Mouse (Mus musculus): ENCODE measurements around the gene 3110009E18Rik.

The 3110009E18Rik gene

GRCm38 (mm10) chr1:120120969-120121811 is at the start of gene 3110009E18Rik, which contains the start of gene Dbi:
TSS of gene 3110009E18Rik (plus strand) at chr1:120121187.
TSS of gene Dbi (minus strand) at chr1:120121078.
- DNase-seq: peak; percentile 98

- DNase-seq: no peak
These were observed 48.1 kb upstream of the 3110009E18Rik start for GRCm38 (mm10) chr1:120072900-120073299.

- no peak for DNase-seq
These were observed 47.3 kb upstream of the 3110009E18Rik start, which contains the start of gene Tmem37 for GRCm38 (mm10) chr1:120073519-120074306. TSS of gene Tmem37 (minus strand) at chr1:120074074.

- DNase-seq: no peak
These were observed 46.7 kb upstream of the 3110009E18Rik start for GRCm38 (mm10) chr1:120074307-120074702.

DNA sequence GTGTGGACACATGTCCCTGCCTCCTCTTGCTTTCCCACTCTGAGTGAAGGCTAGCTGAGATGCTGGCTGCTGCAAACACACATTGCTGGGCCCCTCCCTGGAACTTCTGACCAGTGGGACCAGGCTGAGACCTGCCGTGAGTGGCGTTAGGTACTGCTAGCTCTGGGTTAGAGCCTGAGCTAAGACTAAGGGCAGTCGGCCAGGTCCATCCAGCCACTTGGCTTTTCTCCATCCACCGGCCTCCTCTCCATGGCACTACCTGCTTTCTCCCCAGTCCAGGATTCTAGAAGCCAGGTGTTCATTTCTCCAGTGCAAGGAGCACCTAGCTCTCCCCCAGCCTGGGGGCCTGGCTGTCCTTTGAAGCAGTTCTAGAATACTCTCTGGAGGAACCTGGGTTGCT is 46.1 kb upstream of the 3110009E18Rik start:
- DNase-seq: no peak

GRCm38 (mm10) chr1:120075507-120075906 is 45.5 kb upstream of the 3110009E18Rik start:
- DNase-seq: no peak

GRCm38 (mm10) chr1:120077746-120078410 is 43.1 kb upstream of the 3110009E18Rik start:
- DNase-seq: no peak

- DNase-seq: no peak
These were observed 40.4 kb upstream of the 3110009E18Rik start for GRCm38 (mm10) chr1:120080632-120081031.

DNA sequence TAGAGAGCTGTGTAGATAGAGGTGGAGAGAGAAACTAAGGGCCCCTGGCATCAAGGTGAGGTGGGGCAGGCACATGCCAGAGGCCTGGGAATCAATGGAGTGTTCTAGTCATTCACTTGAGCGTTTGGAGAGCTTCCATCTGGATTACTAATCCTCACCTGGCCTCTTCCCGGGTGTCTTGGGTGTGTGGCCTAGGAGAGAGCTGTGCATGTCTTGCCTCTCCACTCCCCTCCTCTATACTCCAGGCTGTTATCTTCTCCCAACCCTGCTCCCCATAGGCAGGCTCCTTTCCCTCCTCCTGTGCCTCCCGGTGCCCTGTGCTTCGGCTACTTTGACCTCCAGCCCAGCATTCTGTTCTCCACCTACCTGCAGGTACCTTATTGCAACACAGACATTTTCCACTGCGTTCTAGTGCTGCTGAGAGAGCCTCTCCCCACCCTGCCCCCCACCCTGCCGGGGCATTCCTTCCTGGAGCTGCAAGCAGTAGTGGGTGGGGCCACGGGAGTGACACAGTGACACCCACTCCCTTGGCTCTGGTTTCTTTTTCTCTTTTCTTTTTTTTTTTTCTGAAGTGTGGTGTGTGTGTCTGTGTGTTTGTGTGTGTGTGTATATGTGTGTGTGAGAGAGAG is 37.9 kb upstream of the 3110009E18Rik start:
- no peak for DNase-seq

- DNase-seq: no peak
These were observed 37.0 kb upstream of the 3110009E18Rik start for GRCm38 (mm10) chr1:120083921-120084517.

- DNase-seq: no peak
These were observed 35.3 kb upstream of the 3110009E18Rik start for GRCm38 (mm10) chr1:120085696-120086095.

GRCm38 (mm10) chr1:120086644-120087043 is 34.3 kb upstream of the 3110009E18Rik start:
- DNase-seq: no peak

DNA sequence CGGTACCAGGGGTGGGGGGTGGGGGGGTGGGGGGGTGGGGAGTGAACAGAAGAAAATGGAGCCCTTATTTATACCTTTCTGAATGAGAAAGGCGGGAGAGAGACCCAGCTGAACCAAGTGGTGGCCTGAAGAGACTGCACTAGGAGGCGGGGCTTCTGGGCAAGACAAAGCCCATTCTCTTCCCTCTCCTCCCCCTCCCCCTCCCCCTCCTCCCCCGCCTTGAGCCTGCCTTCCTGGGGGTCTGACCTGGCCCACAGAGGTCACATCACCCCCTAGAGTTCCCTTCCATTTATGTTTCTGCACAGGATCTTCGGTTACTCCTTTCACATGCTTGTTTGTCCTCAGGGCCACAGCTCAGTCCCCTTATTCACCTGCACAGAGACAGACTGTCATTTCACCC is 31.8 kb upstream of the 3110009E18Rik start:
- DNase-seq: no peak

- no peak for DNase-seq
These were observed 30.0 kb upstream of the 3110009E18Rik start for GRCm38 (mm10) chr1:120090880-120091570.

DNA sequence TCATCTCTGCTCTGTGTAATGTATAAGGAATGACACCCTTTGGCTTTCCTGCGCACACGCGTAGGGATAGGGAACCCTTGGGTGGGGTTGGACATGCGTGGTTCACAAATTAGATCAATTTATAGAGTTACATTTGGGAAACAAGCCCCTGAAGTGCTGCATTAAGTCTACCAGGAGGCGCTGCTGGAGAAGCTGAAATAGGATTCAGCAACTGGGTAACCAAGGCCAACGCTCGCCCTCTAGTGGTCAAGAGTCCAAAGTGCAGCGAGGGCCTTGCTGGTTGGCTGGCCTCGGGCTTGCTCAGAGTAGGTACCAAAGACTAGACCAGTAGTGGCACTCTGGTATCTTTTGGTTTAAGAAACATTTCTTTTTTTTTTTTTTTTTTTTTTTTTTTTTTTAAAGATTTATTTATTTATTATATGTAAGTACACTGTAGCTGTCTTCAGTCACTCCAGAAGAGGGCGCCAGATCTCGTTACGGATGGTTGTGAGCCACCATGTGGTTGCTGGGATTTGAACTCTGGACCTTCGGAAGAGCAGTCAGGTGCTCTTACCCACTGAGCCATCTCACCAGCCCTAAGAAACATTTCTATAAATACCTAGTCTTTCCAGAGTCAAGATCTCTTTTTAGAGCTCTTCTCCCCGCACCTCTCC is 27.4 kb upstream of the 3110009E18Rik start:
- DNase-seq: peak; percentile 80

DNA sequence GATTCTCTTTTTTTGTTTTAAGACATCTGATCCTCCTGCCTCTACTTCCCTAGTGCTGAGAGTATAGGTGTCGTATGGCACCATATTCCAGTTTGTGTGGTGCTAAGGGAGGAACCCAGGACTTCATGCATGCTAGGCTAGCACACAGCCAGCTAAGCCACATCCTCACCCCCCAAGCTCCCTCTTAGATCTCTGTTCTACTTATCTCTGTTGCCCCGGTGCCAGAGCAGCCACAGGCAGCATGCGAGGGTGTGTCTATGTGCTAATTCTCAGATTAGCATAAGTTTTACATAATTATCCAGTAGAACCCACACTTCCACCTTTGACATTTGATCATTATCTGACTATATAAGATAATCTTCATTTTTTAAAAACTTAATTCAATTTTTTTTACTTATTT is 26.1 kb upstream of the 3110009E18Rik start:
- no peak for DNase-seq

DNA sequence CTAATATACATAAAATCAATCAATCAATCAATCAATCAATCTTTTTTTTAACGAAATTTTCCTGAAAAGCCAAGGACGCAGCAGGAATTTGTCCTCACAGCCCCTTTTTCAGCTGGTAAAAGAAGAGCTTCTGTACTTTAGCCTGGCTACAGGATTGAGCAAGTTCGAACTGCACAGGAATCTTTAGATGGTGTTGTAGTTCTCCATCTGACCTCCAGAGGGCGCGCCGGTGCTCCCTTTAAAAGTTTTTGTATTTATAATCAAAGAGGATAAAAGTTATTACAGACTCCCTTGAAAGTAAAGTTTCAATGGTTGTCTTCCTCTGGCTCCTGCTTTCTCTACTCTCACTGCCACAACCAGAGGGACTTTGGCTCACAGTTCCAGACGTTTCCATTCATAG is 22.7 kb upstream of the 3110009E18Rik start:
- DNase-seq: peak; percentile 58

GRCm38 (mm10) chr1:120099483-120099882 is 21.5 kb upstream of the 3110009E18Rik start:
- no peak for DNase-seq

DNA sequence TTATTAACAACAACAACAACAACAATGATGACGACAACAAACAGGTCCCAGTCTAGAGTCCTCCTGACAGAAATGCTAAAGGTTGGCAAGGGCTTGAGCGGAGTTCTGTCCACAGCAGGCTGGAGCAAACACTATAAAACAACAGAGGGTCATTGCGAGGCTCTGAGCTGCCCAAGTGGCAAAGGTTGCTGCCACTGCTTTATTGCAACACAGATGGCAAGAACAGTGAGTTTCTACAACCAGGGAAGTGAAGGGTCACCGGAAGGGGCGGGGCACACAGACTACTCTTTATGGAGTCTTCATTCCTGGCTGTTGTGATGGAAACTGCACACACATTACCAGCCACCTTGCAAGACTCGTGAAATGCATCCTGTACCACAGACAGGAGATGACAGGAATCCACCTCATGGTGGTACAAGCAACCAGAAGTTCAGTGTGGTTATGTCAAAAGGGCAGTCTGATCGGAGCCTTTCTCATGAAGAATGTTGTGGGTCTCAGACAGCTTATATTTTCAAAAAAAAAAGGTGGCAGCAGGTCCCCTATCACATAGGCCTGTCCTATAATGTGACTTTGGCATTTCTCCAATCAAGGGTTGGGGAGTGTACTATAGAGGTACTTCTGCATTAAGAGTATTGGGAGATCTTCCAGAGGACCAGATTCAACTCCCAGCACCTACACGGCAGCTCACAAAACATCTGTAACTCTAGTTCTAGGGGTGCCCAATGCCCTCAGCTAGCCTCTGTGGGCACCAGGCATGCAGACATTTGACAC is 20.3 kb upstream of the 3110009E18Rik start:
- no peak for DNase-seq

DNA sequence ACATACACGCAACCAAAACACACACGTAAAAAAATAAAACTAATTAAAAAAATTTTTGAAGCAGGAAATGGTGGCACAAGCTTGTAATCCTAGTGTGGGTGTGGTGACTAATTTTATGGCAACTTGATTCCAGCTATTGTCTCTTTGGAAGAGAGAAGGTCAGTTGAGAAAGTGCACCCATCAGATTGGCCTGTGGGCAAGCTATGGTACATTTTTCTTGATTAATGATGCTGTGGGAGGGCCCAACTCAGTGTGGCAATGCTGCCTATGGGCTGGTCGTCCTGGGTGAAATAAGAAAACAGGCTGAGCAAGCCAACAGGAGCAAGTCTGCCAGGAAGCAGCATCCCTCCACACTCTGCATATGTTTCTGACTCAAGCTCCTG is 19.8 kb upstream of the 3110009E18Rik start:
- no peak for DNase-seq
